Mouse (Mus musculus) urinary bladder, adult 18-20 months (tissue): ENCODE data around the gene Serpina6.
"Not testable (repeated sequence)": the region's sequence is repeated elsewhere in the genome, so short reads cannot be mapped to it uniquely, and the experiment has no call there.

Experiments used
- DNase-seq, 2 experiments: peaks; one replicate each; pipeline ENCODE4 v3.0.0; 2022; ENCODE audit warnings: low spot score in 2 of 2, mixed read lengths in 2 of 2

Serpina6 gene

DNA sequence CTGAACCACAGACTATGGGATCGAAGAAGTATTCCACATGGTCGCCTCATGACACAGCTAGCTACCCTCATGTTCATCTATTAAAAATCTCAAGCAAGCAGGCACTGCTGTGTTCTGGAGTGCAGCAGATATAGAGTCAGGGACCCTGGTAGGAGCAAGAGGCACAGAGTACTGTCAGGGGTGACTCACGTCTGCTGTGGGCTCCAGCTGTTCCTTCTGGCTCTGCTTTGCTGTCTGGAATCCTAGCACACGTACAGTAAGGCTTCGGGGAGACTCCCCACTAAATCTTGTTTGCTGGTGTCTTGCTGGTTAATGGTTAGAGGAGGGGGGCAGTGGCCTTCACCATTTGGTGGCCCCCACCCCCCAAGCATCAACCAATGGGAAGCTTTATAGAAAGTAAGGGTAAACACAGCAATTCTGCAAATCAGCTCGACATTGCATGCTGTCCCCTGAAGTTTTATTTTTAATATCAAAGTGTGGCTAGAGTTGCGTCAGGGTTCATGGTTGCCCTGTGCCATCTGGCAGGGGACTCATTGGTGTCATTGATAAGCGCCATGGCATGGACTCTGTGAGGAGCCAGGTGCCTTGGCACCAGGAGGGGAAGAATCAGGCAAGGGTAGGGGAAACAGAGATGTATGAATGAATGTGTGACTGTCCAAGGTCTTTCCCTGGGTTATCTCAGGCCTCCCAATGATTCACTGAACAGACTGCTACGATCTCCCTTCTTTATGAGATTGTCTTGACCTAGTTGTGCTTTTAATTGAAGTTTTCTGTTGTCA is at the start of gene Serpina6:
TSS of gene Serpina6 (minus strand) at position 365 of the 779 bp plus-strand sequence.
- no peak for DNase-seq

GRCm38 (mm10) chr12:103706113-103706512 is 49.1 kb upstream of the Serpina6 start:
- DNase-seq: no peak

DNA sequence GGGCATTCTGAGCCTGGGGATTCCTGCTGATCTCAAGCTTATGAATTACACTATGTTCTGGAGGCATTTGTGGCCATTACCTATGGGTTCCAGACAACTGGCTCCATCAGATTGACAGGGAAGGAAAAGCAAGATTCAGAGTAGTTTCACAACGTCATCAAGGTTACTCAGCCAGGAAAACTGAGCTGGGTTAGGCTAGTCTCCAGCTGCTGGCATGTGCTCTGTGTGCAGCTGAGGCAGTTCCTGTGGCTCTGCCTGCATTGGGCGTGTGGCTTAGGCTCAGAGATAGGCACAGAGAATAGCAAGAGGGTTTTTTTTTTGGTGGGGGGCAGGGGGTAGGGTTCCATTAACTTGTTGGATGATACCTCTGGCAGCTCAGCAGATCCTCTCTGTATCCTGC is 48.5 kb upstream of the Serpina6 start:
- DNase-seq: no peak

DNA sequence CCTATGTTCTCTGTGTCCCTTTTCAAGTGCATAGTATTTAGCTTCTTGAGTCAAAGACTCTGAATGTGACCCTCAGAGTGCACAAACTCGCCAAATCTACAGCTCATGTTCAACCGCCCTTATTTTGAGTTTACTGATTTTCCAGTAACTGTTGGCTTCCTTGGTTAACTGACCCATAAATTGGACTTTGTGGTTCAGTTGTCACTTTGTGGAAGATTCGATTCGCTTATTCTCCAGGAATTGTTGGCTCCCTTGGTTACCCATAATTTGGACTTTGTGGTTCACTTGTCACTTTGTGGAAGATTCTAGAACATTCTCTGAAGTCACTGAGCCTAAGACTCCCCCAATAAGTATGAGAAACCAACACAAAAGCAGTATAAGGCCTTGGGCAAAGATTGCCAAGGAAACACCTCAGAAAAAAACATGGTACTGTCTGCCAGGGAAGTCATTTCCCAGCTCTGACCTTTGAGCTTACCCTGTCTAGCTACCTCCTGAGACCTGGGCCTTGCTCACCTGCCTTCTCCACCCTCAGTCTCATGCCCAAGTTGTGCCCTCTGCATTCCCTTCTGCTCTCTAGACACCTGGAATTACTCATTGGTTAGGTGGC is 43.2 kb upstream of the Serpina6 start:
- DNase-seq: no peak

- no peak for DNase-seq
Observed at GRCm38 (mm10) chr12:103695429-103695828, 38.4 kb upstream of the Serpina6 start, which contains the start of gene Serpina1f. Serpina1f (minus strand) TSS chr12:103695529.

- DNase-seq: no peak
Observed at GRCm38 (mm10) chr12:103688221-103688814, 31.3 kb upstream of the Serpina6 start.

DNA sequence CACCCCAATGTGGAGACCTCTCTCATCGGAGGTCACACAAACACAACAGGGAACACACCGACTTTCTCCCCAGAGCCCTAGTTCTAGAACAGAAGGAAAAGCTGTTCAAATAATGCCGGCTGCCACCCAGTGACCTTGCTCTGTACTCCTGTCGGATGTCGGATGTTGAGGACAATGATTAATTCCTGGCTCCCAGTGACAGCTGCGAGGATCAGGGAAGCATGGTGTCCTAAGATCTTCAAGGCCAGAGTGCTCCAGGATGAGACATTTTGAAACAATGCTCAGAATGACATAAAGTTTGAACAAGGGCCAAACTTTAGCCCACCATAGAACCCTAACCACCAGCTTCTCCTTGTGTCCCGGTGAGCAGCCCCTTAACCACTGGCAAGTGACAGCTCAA is 30.0 kb upstream of the Serpina6 start:
- DNase-seq: no peak

DNA sequence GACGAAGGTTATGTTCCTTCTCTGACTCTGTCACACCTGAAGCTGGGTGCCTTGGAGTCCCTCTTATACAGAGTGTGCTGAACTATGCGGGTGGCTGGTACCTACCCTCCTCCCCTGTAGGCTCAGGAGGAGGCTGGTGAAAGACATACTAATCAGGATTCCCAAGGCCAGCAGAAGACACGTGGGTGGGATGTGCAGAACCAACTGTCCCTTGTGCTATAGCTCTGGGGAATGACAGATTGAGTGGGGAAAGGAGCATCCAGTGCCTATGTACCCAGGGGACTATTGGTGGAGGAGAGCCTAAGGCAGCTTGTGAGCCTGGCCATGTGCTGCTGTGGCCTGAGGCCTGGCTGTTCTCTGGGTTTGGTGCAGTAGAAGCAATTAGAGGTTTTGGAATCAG is 29.0 kb upstream of the Serpina6 start:
- no peak for DNase-seq

- no peak for DNase-seq
Observed at GRCm38 (mm10) chr12:103685386-103685785, 28.4 kb upstream of the Serpina6 start.

GRCm38 (mm10) chr12:103683775-103684174 is 26.8 kb upstream of the Serpina6 start:
- DNase-seq: no peak

DNA sequence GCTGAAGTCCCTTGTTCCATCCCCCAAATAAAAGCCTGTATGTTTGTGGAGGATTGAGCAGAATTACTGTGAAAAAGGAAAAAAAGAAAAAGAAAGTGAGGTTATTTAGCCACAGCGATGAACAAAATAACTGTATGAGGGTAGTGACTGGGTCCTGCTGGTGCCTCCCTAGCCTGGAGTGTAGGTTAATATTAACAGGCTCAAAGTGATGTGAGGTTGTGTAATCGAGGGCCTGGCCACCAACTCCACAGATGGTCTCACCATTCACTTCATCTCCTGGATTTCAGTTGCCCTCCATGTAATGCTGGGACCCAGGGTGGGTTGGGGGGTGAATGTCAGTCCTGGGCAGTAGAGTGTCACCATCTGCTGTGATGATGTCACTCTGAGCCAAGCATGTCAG is 24.7 kb upstream of the Serpina6 start:
- no peak for DNase-seq

- DNase-seq: no peak
Observed at GRCm38 (mm10) chr12:103681169-103681568, 24.2 kb upstream of the Serpina6 start.

GRCm38 (mm10) chr12:103679853-103680252 is 22.8 kb upstream of the Serpina6 start:
- not testable (repeated sequence) for DNase-seq

DNA sequence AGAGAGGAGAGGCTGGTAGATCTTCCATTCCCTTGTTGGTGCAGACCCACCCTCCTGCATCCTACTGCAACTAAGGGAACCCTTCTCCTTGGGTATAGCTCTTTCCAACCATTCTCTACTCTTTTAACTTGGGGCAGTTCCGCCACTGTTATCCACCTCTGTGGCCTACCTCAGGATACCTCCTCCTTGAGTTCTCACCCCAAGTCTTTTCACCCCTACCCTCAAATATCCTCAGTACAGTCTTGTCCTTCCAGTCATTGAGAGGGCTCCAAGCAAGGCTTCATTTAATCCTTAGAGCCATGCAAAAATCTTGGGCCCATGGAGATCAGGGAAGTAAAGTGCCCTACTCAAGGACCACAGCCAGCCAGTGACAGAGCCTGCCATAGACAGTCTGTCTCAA is 19.0 kb upstream of the Serpina6 start, which contains the start of gene Serpina16:
TSS of gene Serpina16 (minus strand) at position 101 of the 400 bp plus-strand sequence.
- DNase-seq: no peak

- DNase-seq: no peak
Observed at GRCm38 (mm10) chr12:103673179-103673578, 16.2 kb upstream of the Serpina6 start.

DNA sequence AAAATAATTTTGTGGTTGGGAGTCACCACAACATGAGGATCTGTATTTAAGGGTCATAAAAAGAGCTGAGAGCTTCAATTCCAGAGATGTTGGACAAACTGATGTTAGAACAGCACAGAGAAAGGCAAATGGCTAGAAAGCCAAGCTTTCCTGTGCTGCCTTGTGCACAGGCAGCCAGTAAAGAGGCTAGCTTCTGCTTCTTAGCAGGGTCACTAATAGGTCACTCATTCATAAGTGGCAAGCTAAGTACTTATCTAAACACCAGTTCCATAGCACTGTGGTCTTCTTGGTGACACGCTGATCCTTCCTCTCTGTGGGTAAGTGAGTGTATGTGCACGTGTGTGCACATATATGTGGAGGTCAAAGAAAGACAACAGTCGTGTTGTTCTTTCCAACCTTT is 14.5 kb upstream of the Serpina6 start:
- no peak for DNase-seq

- DNase-seq: no peak
Observed at GRCm38 (mm10) chr12:103670964-103671363, 14.0 kb upstream of the Serpina6 start.

DNA sequence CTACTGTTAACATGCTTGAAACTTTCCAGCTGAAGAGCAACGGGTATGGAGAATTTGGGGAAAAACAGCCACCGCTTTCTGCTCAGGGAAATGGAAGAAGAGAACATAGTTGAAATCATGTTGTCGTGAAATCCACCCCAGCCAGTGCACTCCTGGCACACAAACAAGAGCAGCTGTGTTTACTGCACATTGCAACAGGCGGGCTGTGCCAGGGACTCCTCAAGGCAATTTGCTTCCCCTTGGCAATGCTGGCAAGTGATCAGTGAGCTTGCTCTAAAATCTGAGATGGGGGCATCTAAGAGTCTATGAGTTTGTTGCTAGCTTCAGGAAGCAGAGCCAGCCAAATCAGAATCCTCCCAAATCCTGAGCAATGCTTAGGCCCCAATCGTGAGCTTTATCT is 13.3 kb upstream of the Serpina6 start:
- DNase-seq: no peak

DNA sequence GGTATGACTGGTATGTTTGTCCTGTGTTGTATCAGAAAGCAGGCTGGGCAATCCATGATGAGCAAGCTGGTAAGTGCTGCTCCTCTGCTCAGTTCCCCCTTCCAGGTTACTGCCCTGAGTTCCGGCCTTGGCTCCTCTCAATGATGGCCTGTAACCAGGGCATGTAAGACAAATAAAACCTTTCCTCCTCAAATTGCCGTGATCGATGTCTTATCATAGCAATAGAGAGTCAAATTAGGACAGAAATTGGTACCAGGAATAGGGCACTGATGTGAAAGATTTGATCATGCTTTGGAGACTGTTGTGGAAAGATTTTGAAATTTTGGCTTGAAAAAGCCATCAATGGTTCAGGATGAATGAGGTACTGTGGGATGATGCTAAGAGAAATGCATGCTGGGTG is 8.3 kb upstream of the Serpina6 start:
- DNase-seq: no peak

GRCm38 (mm10) chr12:103662053-103662452 is 5.0 kb upstream of the Serpina6 start:
- not testable (repeated sequence) for DNase-seq

- DNase-seq: no peak
Observed at GRCm38 (mm10) chr12:103660076-103660475, 3.1 kb upstream of the Serpina6 start.

GRCm38 (mm10) chr12:103659171-103659570 is 2.2 kb upstream of the Serpina6 start:
- no peak for DNase-seq

GRCm38 (mm10) chr12:103657991-103658390 is 979 bp upstream of the Serpina6 start:
- no peak for DNase-seq
